Mouse (Mus musculus) fibroblast of lung, adult 2 months (primary cell): Measurements from ENCODE around the gene Atpif1.

ENCODE experiments used
- DNase-seq: peaks from one replicate; pipeline ENCODE4 v3.0.0-alpha.2; 2011; ENCODE audit warnings: low read depth

Gene Atpif1

GRCm38 (mm10) chr4:132526678-132527077 is 6.8 kb downstream of the Atpif1 start:
- DNase-seq: no peak

- DNase-seq: peak; percentile 23
Observed at GRCm38 (mm10) chr4:132524808-132525207, 8.7 kb downstream of the Atpif1 start.

GRCm38 (mm10) chr4:132524321-132524741 is 9.1 kb downstream of the Atpif1 start:
- no peak for DNase-seq

- DNase-seq: no peak
Observed at GRCm38 (mm10) chr4:132519188-132519587, 14.3 kb downstream of the Atpif1 start.

- DNase-seq: no peak
Observed at GRCm38 (mm10) chr4:132518066-132518465, 15.4 kb downstream of the Atpif1 start.

- peak; percentile 97 for DNase-seq
Observed at GRCm38 (mm10) chr4:132515369-132516155, 17.9 kb downstream of the Atpif1 start.

GRCm38 (mm10) chr4:132514555-132515135 is 18.8 kb downstream of the Atpif1 start:
- peak; percentile 67 for DNase-seq

GRCm38 (mm10) chr4:132513395-132514273 is 19.8 kb downstream of the Atpif1 start:
- DNase-seq: peak; percentile 69

GRCm38 (mm10) chr4:132512080-132512479 is 21.4 kb downstream of the Atpif1 start:
- no peak for DNase-seq

GRCm38 (mm10) chr4:132510352-132510798 is 23.1 kb downstream of the Atpif1 start, which contains the start of gene Sesn2:
TSS of gene Sesn2 (minus strand) at chr4:132510501.
- DNase-seq: peak; percentile 96

- peak; percentile 87 for DNase-seq
Observed at GRCm38 (mm10) chr4:132509621-132510296, 23.7 kb downstream of the Atpif1 start.

GRCm38 (mm10) chr4:132507210-132507609 is 26.2 kb downstream of the Atpif1 start:
- no peak for DNase-seq

GRCm38 (mm10) chr4:132506250-132506649 is 27.2 kb downstream of the Atpif1 start:
- no peak for DNase-seq

- no peak for DNase-seq
Observed at GRCm38 (mm10) chr4:132505800-132506199, 27.7 kb downstream of the Atpif1 start.

- no peak for DNase-seq
Observed at GRCm38 (mm10) chr4:132505034-132505738, 28.3 kb downstream of the Atpif1 start.

- no peak for DNase-seq
Observed at GRCm38 (mm10) chr4:132503344-132503743, 30.1 kb downstream of the Atpif1 start.

GRCm38 (mm10) chr4:132501639-132502038 is 31.8 kb downstream of the Atpif1 start:
- DNase-seq: no peak

GRCm38 (mm10) chr4:132494271-132494918 is 39.1 kb downstream of the Atpif1 start:
- DNase-seq: no peak

- DNase-seq: no peak
Observed at GRCm38 (mm10) chr4:132492178-132493060, 41.0 kb downstream of the Atpif1 start.

- no peak for DNase-seq
Observed at GRCm38 (mm10) chr4:132491748-132492147, 41.7 kb downstream of the Atpif1 start.
